Mouse (Mus musculus) forebrain, embryonic 10.5 days (tissue): ENCODE results near the gene Ap4e1. TPM values are rescaled to one million over a fixed set of nuclear protein-coding genes. Genes with fewer than 3 reads are reported as not detected.

Experiments
- DNase-seq: peaks from one replicate; pipeline ENCODE4 v3.0.0-alpha.2; 2017; ENCODE audit warnings: low spot score; ENCODE audit errors: extremely low spot score
- H3K27ac ChIP-seq: fragments of 300-500 bp; sonication (generic); 2 replicates; pipeline ENCODE4 v1.5.1; 2016; ENCODE audit warnings: mild to moderate bottlenecking
- H3K27me3 ChIP-seq: fragments of 300-500 bp; sonication (generic); 2 replicates; pipeline ENCODE4 v1.6.1; 2016; ENCODE audit warnings: mild to moderate bottlenecking; ENCODE audit not compliant: poor library complexity, severe bottlenecking
- H3K36me3 ChIP-seq: fragments of 300-500 bp; sonication (generic); replicated peaks from 2 replicates; pipeline ENCODE4 v1.6.1; 2016; ENCODE audit warnings: mild to moderate bottlenecking, moderate library complexity
- H3K4me1 ChIP-seq: fragments of 300-500 bp; sonication (generic); 2 replicates; pipeline ENCODE4 v1.6.1; 2016
- H3K4me3 ChIP-seq: fragments of 300-500 bp; sonication (generic); 2 replicates; pipeline ENCODE4 v1.5.1; 2016; ENCODE audit warnings: mild to moderate bottlenecking, moderate library complexity
- H3K9me3 ChIP-seq: fragments of 300-500 bp; sonication (generic); 2 replicates; pipeline ENCODE4 v1.6.1; 2016; ENCODE audit warnings: mild to moderate bottlenecking, moderate library complexity
- WGBS: fragments of 180-500 bp; shearing (Covaris S2); methylation state at CpG from one replicate; pipeline ENCODE4 v1.1.7; 2016; 5-methylcytosine and 5-hydroxymethylcytosine counted together
- polyA plus RNA-seq: library from polyadenylated mRNA; unstranded; fragments of >200 nt; fragmentation: Nextera tagmentation; extraction: Ambion mirVana; gene quantifications from 2 replicates; pipeline ENCODE4 v1.2.1, GENCODE M21; 2016

Gene Ap4e1
- 12.7 and 12.8 TPM in 2 replicates for polyA plus RNA-seq

DNA sequence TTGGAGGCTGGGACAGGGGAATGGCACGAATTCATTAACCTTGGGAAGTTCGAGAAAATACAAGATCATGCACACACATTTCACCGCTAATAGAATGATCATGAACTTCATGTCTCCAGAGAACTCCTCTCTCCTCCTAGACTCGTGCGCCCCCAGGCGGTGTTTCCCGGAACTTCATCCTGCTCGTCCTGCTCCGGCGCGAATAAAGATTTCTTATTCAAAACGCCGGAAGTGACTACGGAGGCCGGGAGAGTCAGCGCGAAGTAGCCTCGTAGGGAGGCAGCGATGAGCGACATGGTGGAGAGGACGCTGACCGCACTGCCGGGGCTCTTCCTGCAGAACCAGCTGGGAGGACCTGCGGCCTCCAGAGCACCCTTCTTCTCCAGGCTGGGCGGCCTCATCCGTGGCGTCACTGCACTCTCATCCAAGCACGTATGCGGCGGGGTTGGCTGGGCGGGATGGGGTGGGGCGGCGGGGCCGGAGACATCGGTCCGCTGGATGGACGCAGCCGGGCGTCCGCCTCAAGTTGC lies at the start of gene Ap4e1:
Ap4e1 (plus strand) TSS at position 249 of the 530 bp plus-strand sequence.
- peak within 1 kb of the TSS; percentile 89 for H3K4me3 ChIP-seq
- peaks cover 26% of the 10 kb centered on the region for H3K36me3 ChIP-seq
- peak within 1 kb of the TSS; percentile 89 for H3K27ac ChIP-seq
- H3K4me1 ChIP-seq: peaks cover 11% of the 10 kb centered on the region
- under 1% methylated on average over 40 of the region's 40 CpGs for WGBS
- no peaks in the 10 kb centered on the region for H3K27me3 ChIP-seq
- peak; percentile 98 for DNase-seq
- no peaks in the 10 kb centered on the region for H3K9me3 ChIP-seq

DNA sequence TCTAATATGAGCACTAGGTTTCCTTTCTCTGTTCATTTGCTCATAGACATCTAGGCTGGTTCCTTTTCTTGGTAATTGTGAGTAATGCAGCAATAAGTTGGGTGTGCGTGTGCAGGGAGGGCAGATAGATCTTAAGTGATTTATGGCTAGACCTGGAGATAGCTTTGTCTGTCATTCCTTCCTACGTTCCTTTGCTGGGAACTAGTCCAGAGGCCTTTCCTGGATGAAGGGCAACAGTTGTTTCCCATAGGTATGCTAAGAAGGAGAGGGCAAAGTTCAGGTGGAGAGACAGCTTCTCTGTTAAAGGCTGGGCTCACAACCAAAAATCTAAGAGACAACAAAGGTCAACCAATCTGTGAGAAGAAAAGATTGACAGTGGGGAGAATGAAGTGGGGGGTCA lies 46.8 kb upstream of the Ap4e1 start:
- Histone ChIP-seq H3K27me3 (no peaks in the 10 kb centered on the region), H3K4me3 (no peak overlapping the region), H3K36me3 (no peaks in the 10 kb centered on the region), H3K4me1 (no peaks in the 10 kb centered on the region), H3K9me3 (no peaks in the 10 kb centered on the region), H3K27ac (no peak overlapping the region)
- WGBS: 83% methylated on average over 2 of the region's 2 CpGs
- no peak for DNase-seq

DNA sequence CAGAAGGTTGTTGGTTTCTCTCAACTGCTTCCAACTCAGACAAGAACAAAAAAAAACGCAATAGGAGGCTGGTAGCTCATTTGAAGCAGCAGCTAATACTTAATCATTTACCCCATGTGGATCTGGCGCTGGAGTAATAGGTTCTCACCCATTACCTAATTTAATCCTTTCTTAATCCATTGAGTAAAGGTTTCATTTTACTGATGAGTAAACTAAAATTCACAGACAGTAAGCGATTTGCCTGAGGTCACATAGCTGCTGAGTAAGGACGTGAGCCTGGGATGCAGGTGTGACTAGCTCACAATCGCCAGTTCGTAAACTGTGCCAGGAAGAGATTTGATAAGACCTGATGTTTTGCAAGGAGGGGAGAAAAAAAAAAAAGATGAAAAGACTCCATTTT lies 31.1 kb upstream of the Ap4e1 start:
- no peaks in the 10 kb centered on the region; the same call in 1 of the 2 replicates for H3K4me1 ChIP-seq
- H3K36me3 ChIP-seq: no peaks in the 10 kb centered on the region
- no peak overlapping the region for H3K27ac ChIP-seq
- H3K9me3 ChIP-seq: no peaks in the 10 kb centered on the region
- H3K27me3 ChIP-seq: no peaks in the 10 kb centered on the region
- 76% methylated on average over 6 of the region's 6 CpGs for WGBS
- DNase-seq: no peak
- no peak overlapping the region for H3K4me3 ChIP-seq

DNA sequence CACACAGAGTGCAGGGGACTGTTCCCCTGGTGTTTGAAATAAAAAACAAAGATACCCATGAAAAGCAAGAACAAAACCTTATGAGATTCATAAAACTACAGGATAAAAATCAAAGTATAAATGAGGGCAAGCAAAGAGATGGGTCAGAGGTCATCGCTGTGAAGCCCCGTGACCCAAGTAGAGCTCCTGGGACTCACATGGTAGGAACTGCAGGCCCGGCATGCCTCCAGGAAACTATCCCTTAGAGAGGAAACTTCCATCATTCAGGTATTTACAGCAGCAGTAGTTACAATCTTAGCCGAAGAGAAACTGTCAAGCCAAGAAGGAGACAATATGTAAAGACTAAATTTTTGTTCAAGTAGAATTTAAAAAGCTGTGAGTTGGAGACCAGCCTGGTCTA lies 25.3 kb upstream of the Ap4e1 start:
- H3K4me1 ChIP-seq: no peaks in the 10 kb centered on the region; the same call in 1 of the 2 replicates
- 78% methylated on average over 4 of the region's 4 CpGs for WGBS
- no peak overlapping the region for H3K4me3 ChIP-seq
- no peak overlapping the region for H3K27ac ChIP-seq
- H3K9me3 ChIP-seq: no peaks in the 10 kb centered on the region
- H3K36me3 ChIP-seq: no peaks in the 10 kb centered on the region
- no peaks in the 10 kb centered on the region for H3K27me3 ChIP-seq
- no peak for DNase-seq

DNA sequence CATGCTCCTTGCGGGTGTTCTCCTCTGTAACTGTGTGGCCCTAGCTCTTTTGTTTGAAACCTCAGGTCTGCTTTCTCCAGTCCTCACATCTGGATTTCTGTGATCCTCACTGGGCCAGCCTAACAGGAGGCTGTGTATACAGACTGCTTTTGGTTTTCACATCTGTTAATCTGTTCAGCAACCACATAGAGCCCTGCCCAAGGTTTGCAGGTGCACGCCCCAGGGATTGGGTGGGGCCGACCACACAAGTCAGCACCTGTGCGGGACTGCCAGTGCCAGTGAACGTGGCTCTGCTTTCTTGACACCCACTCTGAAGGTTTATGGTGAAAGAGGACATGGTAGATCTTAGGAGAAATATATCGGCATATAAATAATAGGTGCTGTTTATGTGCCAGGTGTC lies 18.6 kb upstream of the Ap4e1 start:
- Histone ChIP-seq H3K9me3 (no peaks in the 10 kb centered on the region), H3K27ac (no peak overlapping the region), H3K4me1 (no peaks in the 10 kb centered on the region), H3K4me3 (no peak overlapping the region), H3K27me3 (no peaks in the 10 kb centered on the region), H3K36me3 (no peaks in the 10 kb centered on the region)
- DNase-seq: no peak
- WGBS: 87% methylated on average over 6 of the region's 6 CpGs

DNA sequence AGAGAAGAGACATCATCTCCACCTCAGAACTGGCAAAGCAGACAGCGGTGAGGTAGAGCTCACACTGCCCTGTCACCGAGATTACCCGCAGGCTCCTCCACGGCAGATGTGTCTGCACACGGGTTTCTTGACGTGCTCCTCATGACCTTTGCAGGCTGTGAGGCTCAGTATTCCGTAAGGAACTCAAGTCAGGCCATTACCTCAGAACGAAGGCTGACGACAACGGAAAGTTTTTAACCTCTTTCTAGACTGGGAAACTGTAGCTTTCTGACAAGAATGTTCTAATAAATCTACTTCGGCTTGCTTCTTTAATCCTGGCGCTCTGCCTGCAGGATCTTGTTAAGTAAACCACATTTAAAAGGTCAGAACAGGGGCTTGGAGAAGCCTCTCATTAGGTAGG lies 15.8 kb upstream of the Ap4e1 start:
- DNase-seq: no peak
- H3K27ac ChIP-seq: no peak overlapping the region
- no peak overlapping the region for H3K4me3 ChIP-seq
- no peaks in the 10 kb centered on the region for H3K36me3 ChIP-seq
- no peaks in the 10 kb centered on the region for H3K27me3 ChIP-seq
- no peaks in the 10 kb centered on the region for H3K9me3 ChIP-seq
- 83% methylated on average over 12 of the region's 12 CpGs for WGBS
- H3K4me1 ChIP-seq: no peaks in the 10 kb centered on the region

DNA sequence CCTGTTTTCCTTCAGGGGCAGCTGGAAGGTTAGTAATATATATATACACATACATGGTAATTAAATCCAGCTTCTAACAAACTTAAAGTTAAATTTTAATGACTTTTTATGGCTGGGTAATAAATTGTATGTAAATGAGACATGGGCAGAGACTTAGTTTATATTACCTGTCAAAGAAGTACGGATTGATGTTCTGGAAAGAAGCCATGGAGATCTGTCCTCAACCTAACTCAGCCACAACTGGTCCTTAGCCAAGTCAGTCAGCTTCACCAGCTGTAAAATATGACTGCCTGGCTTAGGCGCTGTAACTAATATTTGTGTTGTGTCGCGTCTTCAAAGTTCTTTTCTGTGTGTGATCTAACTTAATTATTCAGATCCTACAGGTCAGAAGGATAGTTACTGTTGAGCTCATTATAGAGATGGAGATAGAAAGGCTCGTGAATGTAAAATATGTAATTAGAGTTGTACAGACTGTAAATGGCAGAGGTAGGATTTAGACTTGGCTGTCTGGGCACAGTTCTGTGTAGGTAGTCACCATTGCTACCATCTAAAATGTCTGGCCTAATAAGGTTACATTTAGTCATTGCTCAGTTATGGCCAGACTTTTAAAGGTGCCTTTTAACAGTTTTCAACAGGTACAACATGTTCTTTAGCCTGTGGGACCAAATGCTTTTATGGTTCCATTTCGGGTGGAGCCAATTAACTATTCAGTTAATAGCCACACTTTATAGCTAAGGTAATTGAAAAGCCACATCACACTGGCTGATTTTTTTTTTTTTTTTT lies 13.9 kb upstream of the Ap4e1 start:
- no peak for DNase-seq
- Histone ChIP-seq H3K4me3 (no peak overlapping the region), H3K36me3 (no peaks in the 10 kb centered on the region), H3K4me1 (no peaks in the 10 kb centered on the region), H3K27me3 (no peaks in the 10 kb centered on the region), H3K9me3 (no peaks in the 10 kb centered on the region), H3K27ac (no peak overlapping the region)
- 89% methylated on average over 6 of the region's 6 CpGs for WGBS

DNA sequence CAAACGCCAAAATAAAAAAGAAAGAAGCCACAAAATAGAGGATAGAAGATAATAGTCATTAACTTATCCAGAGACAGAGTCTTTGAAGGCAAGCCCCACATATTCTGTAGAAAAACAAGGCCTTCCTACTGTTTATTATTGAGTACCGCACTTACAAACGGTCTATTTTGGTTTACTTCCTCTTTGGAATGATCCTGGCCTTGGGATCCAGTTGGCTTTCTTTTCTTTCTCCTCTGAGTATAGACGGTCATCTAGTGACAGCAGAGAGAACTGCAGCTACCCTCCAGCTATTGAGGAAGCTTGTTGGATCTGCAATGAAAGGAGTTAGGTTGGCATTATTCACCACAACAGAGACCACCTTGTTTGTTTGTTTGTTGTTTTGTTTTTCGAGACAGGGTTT lies 11.8 kb upstream of the Ap4e1 start:
- WGBS: 31% methylated on average over 5 of the region's 5 CpGs

DNA sequence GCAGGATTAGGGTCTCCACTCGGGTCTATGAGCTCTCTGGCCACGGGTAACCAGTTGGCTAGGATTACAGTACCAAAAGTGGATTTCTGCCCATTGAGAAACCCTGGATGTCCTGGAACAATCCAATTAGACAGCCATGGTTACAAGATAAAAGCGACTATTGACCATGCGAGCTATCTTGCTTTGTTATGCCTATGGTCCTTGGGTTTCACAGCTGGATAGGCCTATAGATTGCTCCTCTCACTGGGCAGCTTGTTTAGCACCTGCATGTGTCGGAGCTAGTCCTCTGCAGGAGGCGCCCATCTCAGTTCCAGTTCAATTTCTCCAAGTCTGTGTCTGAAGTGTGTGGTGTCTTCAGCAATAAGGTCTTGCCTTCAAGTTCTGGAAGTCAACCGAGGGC lies 10.3 kb upstream of the Ap4e1 start:
- H3K27me3 ChIP-seq: no peaks in the 10 kb centered on the region
- H3K27ac ChIP-seq: no peak overlapping the region
- H3K4me3 ChIP-seq: no peak overlapping the region
- no peaks in the 10 kb centered on the region for H3K36me3 ChIP-seq
- H3K4me1 ChIP-seq: no peaks in the 10 kb centered on the region
- no peaks in the 10 kb centered on the region for H3K9me3 ChIP-seq
- no peak for DNase-seq
- WGBS: 65% methylated on average over 7 of the region's 7 CpGs

More for the DNA sequence above, 11.8 kb upstream of the Ap4e1 start:
- Histone ChIP-seq H3K27ac (0 out of 2 replicates have a peak overlapping the region, but pooled peaks have one; percentile 30), H3K36me3 (no peaks in the 10 kb centered on the region), H3K4me1 (no peaks in the 10 kb centered on the region), H3K27me3 (no peaks in the 10 kb centered on the region), H3K9me3 (no peaks in the 10 kb centered on the region), H3K4me3 (no peak overlapping the region)
- DNase-seq: no peak

DNA sequence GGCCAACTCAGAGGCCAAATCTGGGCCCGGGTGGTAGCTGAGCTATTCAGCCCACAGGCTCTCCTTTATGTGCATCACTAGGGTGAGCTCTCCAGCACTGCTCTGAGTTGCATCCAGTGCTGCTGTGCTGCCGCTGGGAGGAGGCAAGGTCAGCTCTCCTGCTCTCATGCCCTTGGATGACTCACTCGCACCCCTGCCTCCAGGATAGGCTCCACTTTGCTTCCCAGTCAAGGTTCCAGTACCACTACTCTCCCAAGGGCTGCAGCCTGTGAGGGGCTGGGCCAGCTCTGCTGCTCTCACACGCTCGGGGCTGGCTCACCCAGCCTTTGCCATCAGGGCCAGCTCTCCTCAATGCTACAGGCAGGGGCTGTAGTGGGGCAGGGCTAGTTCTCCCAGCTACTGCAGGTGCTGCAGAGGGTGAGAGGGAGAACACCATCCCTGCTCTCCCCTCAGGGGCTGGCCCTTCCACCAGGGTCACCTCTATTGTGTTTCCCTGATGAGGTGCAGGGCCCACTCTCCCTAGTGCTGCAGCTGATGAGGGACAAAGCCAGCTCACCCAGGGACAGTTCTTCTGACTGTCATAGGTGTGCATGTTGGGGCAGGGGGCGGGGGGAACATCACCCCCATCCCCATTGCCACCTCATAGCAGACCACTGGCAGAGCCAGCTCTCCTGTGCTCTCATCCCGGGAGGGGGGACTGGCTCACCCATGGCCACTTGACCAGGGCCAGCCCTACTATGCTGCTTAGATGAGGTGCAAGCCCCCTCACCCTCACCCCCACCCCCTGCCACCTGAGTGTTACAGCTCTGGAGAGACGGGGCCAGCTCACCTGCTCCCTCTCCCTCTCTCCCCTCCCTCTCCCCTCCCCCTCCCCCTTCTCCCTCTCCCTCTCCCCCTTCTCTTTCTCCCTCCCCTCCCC lies 7.9 kb upstream of the Ap4e1 start:
- H3K4me1 ChIP-seq: no peaks in the 10 kb centered on the region
- 79% methylated on average over 8 of the region's 8 CpGs for WGBS
- H3K27me3 ChIP-seq: no peaks in the 10 kb centered on the region

DNA sequence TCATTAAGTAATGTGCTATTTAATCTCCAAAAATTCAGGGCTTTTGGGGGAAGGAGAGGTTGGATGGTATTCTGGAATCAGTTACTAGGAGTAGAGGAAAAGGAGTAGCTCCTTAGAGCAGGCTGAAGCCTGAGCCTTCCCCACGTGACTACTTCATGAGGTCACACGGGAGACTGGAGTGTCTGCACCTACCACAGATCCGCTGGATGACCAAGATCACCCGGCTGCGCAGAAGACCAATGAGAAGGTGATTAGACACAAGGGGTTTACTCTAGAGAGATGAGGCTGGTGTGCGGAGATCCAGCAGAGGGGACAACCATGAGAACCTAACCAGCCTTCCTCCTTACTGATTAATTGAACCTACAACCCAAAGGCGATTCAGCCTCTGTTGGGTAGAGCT lies 4.5 kb upstream of the Ap4e1 start:
- H3K36me3 ChIP-seq: no peaks in the 10 kb centered on the region
- WGBS: 92% methylated on average over 7 of the region's 7 CpGs
- H3K9me3 ChIP-seq: no peaks in the 10 kb centered on the region
- H3K27me3 ChIP-seq: no peaks in the 10 kb centered on the region
- no peak for DNase-seq
- H3K4me1 ChIP-seq: peaks cover 1% of the 10 kb centered on the region
- no peak overlapping the region for H3K27ac ChIP-seq
- H3K4me3 ChIP-seq: no peak overlapping the region

More for the DNA sequence above, 7.9 kb upstream of the Ap4e1 start:
- DNase-seq: no peak
- H3K4me3 ChIP-seq: no peak overlapping the region
- no peak overlapping the region for H3K27ac ChIP-seq
- no peaks in the 10 kb centered on the region for H3K36me3 ChIP-seq
- no peaks in the 10 kb centered on the region for H3K9me3 ChIP-seq

DNA sequence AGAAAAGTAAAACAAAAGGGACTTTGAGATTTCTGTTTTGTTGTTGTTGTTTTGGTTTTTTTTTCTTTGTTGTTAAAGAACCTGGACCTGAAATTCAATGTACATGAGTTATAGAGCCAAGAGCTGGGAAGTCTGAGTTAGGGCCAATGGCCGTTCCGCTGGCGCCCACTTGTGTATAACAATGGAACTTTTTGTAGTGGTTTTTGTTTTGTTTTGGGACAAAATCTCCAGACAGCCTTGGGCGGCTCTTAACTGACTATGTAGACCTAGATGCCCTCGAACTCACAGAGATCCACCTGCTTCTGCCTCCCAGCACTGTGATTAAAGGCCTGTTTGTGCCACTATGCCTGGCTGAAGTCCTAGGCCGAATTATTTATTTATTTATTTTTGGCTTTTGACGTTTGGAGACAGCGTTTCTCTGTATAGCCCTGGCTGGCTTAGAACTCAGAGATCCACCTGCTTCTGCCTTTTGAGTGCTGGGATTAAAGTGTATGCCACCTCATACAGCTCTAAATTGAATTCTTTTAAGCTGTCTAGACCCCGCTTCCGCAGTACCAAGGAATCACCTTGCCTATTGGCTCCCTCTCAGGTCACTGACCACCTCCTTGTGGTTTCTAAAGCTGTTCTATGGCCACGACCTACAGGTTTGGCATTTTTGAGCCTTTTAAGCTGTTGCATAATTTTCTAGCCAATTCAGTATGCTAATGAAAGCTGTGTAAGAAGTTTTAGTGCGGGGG lies 1.7 kb upstream of the Ap4e1 start:
- Histone ChIP-seq H3K27me3 (no peaks in the 10 kb centered on the region), H3K4me3 (peak overlapping the region; percentile 20; the same call in 1 of the 2 replicates), H3K27ac (no peak overlapping the region), H3K9me3 (no peaks in the 10 kb centered on the region), H3K36me3 (peaks cover 9% of the 10 kb centered on the region), H3K4me1 (peaks cover 11% of the 10 kb centered on the region)
- peak; percentile 46 for DNase-seq
- 43% methylated on average over 12 of the region's 12 CpGs for WGBS
